Mouse (Mus musculus): ENCODE data around the gene Atp8b5. TPM values are rescaled to one million over a fixed set of nuclear protein-coding genes. Genes with fewer than 3 reads are reported as not detected.

Gene Atp8b5
- total RNA-seq, 1 experiment = 0.89 TPM

DNA sequence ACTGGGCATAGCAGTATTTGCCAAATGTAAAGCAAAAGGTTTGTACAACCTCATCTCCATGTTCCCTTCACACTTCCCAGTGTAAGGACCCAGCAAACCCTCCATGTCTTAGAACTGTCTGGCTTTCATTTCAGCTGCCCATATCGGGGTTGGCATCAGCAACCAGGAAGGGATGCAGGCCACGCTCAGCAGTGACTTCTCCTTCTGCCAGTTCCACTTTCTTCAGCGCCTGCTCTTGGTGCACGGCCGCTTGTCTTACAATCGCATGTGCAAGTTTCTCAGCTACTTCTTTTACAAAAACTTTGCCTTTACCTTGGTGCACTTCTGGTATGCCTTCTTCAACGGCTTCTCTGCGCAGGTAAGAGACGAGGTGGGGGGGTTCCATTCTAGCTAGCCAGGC is 100.8 kb downstream of the Atp8b5 start:
- Histone ChIP-seq H3K4me1 (ENCODE audit: control insufficient read depth in 2 of 2, insufficient read depth in 2 of 2, low read length in 2 of 2, poor library complexity in 1 of 2) (peaks cover 0 to 4% of the 10 kb centered on the region in 2 experiments; a peak in 1 of 4 replicates), H3K9ac (ENCODE audit: insufficient read depth, low read depth, low read length, poor library complexity, severe bottlenecking) (no peak overlapping the region), H3K9me3 (ENCODE audit: control insufficient read depth, insufficient read depth, low read depth, low read length) (no peaks in the 10 kb centered on the region), H3K4me3 (ENCODE audit: insufficient read depth in 1 of 2, low read depth in 1 of 2, low read length in 2 of 2, poor library complexity in 1 of 2, severe bottlenecking in 1 of 2) (no peak overlapping the region), H3K27ac (ENCODE audit: insufficient read depth, low read depth, low read length, poor library complexity, severe bottlenecking) (no peak overlapping the region), H3K36me3 (ENCODE audit: control insufficient read depth, insufficient read depth, low read length, poor library complexity, severe bottlenecking) (no peaks in the 10 kb centered on the region)
- TF ChIP-seq CHD2 (IDR thresholded peaks at IDR 0.05; ENCODE audit: low read depth, low read length) (no peak), ZC3H11A (IDR thresholded peaks at IDR 0.05; ENCODE audit: borderline replicate concordance, low read depth, low read length) (no peak), MAFK (IDR thresholded peaks at IDR 0.05; ENCODE audit: insufficient read depth, low read depth, low read length) (no peak), ZNF384 (IDR thresholded peaks at IDR 0.05; ENCODE audit: low read depth, low read length) (no peak), HCFC1 (IDR thresholded peaks at IDR 0.05; ENCODE audit: borderline replicate concordance, insufficient read depth, low read length) (no peak)
- no peak for DNase-seq (ENCODE audit: low read depth, low spot score)
- in situ Hi-C loops (cut with MboI; ENCODE audit: low sequenced_read_pairs in 2 of 2, unreplicated experiment in 2 of 2) = no loop called here

DNA sequence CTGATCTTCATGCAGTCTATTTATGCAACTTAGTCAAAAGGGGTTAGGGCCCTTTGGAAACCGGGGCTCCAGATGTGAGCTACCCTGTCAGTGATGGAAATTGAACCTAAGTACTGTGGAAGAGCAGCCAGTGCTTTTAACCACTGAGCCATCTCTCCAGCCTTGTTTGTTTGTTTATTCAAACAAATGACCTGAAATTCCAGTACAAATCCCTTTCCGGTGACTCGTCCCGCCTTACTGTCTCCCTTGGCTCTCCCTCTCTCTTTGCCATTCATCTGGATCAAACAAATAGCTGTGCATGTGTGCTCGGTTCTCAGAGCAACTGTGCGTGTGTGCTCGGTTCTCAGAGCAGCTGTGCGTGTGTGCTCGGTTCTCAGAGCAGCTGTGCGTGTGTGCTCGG is 104.4 kb downstream of the Atp8b5 start:
- no peak overlapping the region for H3K4me3 ChIP-seq (ENCODE audit: insufficient read depth in 1 of 2, low read depth in 1 of 2, low read length in 2 of 2, poor library complexity in 1 of 2, severe bottlenecking in 1 of 2)
- no peak for DNase-seq (ENCODE audit: low read depth, low spot score)
- H3K9ac ChIP-seq (ENCODE audit: insufficient read depth, low read depth, low read length, poor library complexity, severe bottlenecking) = no peak overlapping the region
- in situ Hi-C loops (cut with MboI; ENCODE audit: low sequenced_read_pairs in 2 of 2, unreplicated experiment in 2 of 2) = no loop called here
- TF ChIP-seq CHD2 (IDR thresholded peaks at IDR 0.05; ENCODE audit: low read depth, low read length) = no peak
- no peak for TF ChIP-seq HCFC1 (IDR thresholded peaks at IDR 0.05; ENCODE audit: borderline replicate concordance, insufficient read depth, low read length)
- no peak overlapping the region for H3K27ac ChIP-seq (ENCODE audit: insufficient read depth, low read depth, low read length, poor library complexity, severe bottlenecking)
- H3K36me3 ChIP-seq (ENCODE audit: control insufficient read depth, insufficient read depth, low read length, poor library complexity, severe bottlenecking) = no peaks in the 10 kb centered on the region
- H3K4me1 ChIP-seq (ENCODE audit: control insufficient read depth in 2 of 2, insufficient read depth in 2 of 2, low read length in 2 of 2, poor library complexity in 1 of 2) = peaks cover 0 to 4% of the 10 kb centered on the region in 2 experiments; a peak in 1 of 4 replicates
- no peaks in the 10 kb centered on the region for H3K9me3 ChIP-seq (ENCODE audit: control insufficient read depth, insufficient read depth, low read depth, low read length)

DNA sequence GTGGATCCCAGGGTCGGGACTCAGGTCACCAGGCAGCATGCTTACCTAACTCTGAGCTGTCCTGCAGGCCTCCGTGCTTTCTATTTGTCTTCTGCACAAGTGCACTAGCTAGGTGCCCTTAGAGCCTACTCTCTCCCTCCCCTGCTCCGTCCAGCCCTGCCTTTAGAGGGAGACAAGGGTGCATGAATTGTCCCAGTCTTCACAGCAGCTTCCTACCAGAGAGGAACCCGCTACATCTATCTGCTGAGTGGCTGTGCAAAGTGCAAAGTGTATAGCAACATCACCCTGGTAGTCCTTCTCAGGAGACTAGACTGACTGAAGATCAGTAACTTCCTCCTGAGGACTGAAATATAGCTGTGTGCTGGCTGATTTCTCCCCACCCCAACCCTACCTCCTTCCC is 105.2 kb downstream of the Atp8b5 start:
- no peak for DNase-seq (ENCODE audit: low read depth, low spot score)
- Histone ChIP-seq H3K9ac (ENCODE audit: insufficient read depth, low read depth, low read length, poor library complexity, severe bottlenecking) (no peak overlapping the region), H3K27ac (ENCODE audit: insufficient read depth, low read depth, low read length, poor library complexity, severe bottlenecking) (no peak overlapping the region), H3K36me3 (ENCODE audit: control insufficient read depth, insufficient read depth, low read length, poor library complexity, severe bottlenecking) (no peaks in the 10 kb centered on the region), H3K4me1 (ENCODE audit: control insufficient read depth in 2 of 2, insufficient read depth in 2 of 2, low read length in 2 of 2, poor library complexity in 1 of 2) (peaks cover 0 to 4% of the 10 kb centered on the region in 2 experiments; a peak in 1 of 4 replicates), H3K4me3 (ENCODE audit: insufficient read depth in 1 of 2, low read depth in 1 of 2, low read length in 2 of 2, poor library complexity in 1 of 2, severe bottlenecking in 1 of 2) (no peak overlapping the region), H3K9me3 (ENCODE audit: control insufficient read depth, insufficient read depth, low read depth, low read length) (no peaks in the 10 kb centered on the region)
- TF ChIP-seq HCFC1 (IDR thresholded peaks at IDR 0.05; ENCODE audit: borderline replicate concordance, insufficient read depth, low read length) (no peak), CHD2 (IDR thresholded peaks at IDR 0.05; ENCODE audit: low read depth, low read length) (no peak), ZC3H11A (IDR thresholded peaks at IDR 0.05; ENCODE audit: borderline replicate concordance, low read depth, low read length) (no peak), MAFK (IDR thresholded peaks at IDR 0.05; ENCODE audit: insufficient read depth, low read depth, low read length) (no peak), ZNF384 (IDR thresholded peaks at IDR 0.05; ENCODE audit: low read depth, low read length) (no peak)
- in situ Hi-C loops (cut with MboI; ENCODE audit: low sequenced_read_pairs in 2 of 2, unreplicated experiment in 2 of 2) = no loop called here

DNA sequence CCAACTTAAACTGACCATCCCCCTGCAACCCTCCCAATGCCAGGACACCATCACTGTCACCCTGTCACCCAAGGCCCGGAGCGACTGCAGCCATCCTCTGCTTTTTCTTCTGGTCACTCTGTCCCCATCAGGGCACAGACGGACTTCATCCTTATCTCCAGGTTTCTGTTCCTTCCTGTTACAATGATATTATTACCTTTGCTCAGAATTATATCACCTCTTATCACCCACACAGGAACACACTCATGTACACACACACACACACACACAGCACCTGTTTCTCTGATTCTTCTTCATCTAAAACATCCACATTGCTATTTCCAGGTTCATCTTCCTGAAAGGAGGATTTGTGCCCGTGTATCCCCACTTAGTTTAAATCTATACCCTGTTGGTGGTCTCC is 107.3 kb downstream of the Atp8b5 start:
- H3K27ac ChIP-seq (ENCODE audit: insufficient read depth, low read depth, low read length, poor library complexity, severe bottlenecking) = no peak overlapping the region
- no peak for DNase-seq (ENCODE audit: low read depth, low spot score)
- H3K4me3 ChIP-seq (ENCODE audit: insufficient read depth in 1 of 2, low read depth in 1 of 2, low read length in 2 of 2, poor library complexity in 1 of 2, severe bottlenecking in 1 of 2) = no peak overlapping the region
- H3K9ac ChIP-seq (ENCODE audit: insufficient read depth, low read depth, low read length, poor library complexity, severe bottlenecking) = no peak overlapping the region
- H3K9me3 ChIP-seq (ENCODE audit: control insufficient read depth, insufficient read depth, low read depth, low read length) = no peaks in the 10 kb centered on the region
- TF ChIP-seq ZNF384 (IDR thresholded peaks at IDR 0.05; ENCODE audit: low read depth, low read length) (no peak), CHD2 (IDR thresholded peaks at IDR 0.05; ENCODE audit: low read depth, low read length) (no peak), ZC3H11A (IDR thresholded peaks at IDR 0.05; ENCODE audit: borderline replicate concordance, low read depth, low read length) (no peak), MAFK (IDR thresholded peaks at IDR 0.05; ENCODE audit: insufficient read depth, low read depth, low read length) (no peak), HCFC1 (IDR thresholded peaks at IDR 0.05; ENCODE audit: borderline replicate concordance, insufficient read depth, low read length) (no peak)
- in situ Hi-C loops (cut with MboI; ENCODE audit: low sequenced_read_pairs in 2 of 2, unreplicated experiment in 2 of 2) = no loop called here
- no peaks in the 10 kb centered on the region for H3K36me3 ChIP-seq (ENCODE audit: control insufficient read depth, insufficient read depth, low read length, poor library complexity, severe bottlenecking)
- peaks cover 0 to 4% of the 10 kb centered on the region in 2 experiments; a peak in 1 of 4 replicates for H3K4me1 ChIP-seq (ENCODE audit: control insufficient read depth in 2 of 2, insufficient read depth in 2 of 2, low read length in 2 of 2, poor library complexity in 1 of 2)

DNA sequence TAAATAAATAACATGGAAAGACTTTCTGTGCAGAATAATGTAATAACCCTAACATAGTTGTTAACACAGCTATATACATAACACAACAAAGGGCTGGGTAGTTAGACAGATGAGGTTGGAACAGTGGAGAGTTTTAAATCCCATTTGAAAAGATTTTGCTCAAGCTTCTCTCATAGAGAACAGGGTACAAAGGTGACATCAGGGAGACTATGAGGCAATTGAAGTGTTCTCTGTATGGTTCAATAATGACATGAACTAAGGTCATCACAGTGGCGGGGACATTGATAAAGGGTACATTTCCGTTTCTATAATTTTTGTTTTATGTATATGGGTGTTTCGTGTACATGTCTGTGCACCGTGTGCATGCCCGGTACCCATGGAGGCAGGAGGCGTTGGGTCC is 112.6 kb downstream of the Atp8b5 start:
- in situ Hi-C loops (cut with MboI; ENCODE audit: low sequenced_read_pairs in 2 of 2, unreplicated experiment in 2 of 2) = no loop called here
- no peak for DNase-seq (ENCODE audit: low read depth, low spot score)
- Histone ChIP-seq H3K9me3 (ENCODE audit: control insufficient read depth, insufficient read depth, low read depth, low read length) (no peaks in the 10 kb centered on the region), H3K4me3 (ENCODE audit: insufficient read depth in 1 of 2, low read depth in 1 of 2, low read length in 2 of 2, poor library complexity in 1 of 2, severe bottlenecking in 1 of 2) (no peak overlapping the region), H3K4me1 (ENCODE audit: control insufficient read depth in 2 of 2, insufficient read depth in 2 of 2, low read length in 2 of 2, poor library complexity in 1 of 2) (peaks cover 3 to 6% of the 10 kb centered on the region in 2 experiments; a peak in 3 of 4 replicates), H3K9ac (ENCODE audit: insufficient read depth, low read depth, low read length, poor library complexity, severe bottlenecking) (no peak overlapping the region), H3K36me3 (ENCODE audit: control insufficient read depth, insufficient read depth, low read length, poor library complexity, severe bottlenecking) (no peaks in the 10 kb centered on the region), H3K27ac (ENCODE audit: insufficient read depth, low read depth, low read length, poor library complexity, severe bottlenecking) (no peak overlapping the region)
- TF ChIP-seq ZC3H11A (IDR thresholded peaks at IDR 0.05; ENCODE audit: borderline replicate concordance, low read depth, low read length) = no peak
- TF ChIP-seq CHD2 (IDR thresholded peaks at IDR 0.05; ENCODE audit: low read depth, low read length) = no peak
- TF ChIP-seq ZNF384 (IDR thresholded peaks at IDR 0.05; ENCODE audit: low read depth, low read length) = no peak
- no peak for TF ChIP-seq MAFK (IDR thresholded peaks at IDR 0.05; ENCODE audit: insufficient read depth, low read depth, low read length)
- no peak for TF ChIP-seq HCFC1 (IDR thresholded peaks at IDR 0.05; ENCODE audit: borderline replicate concordance, insufficient read depth, low read length)
